Mouse (Mus musculus): ENCODE measurements at regions not wholly inside any gene's neighbourhood (a gene's known extent, or its start where the extent isn't known, plus 50 kb on each side); places are given as distances from the start of the nearest gene placed in this dataset.

GRCm38 (mm10) chr10:97409909-97410308 lies 69.5 kb upstream of the Dcn start:
- no peak for TF ChIP-seq CTCF (conservative IDR thresholded peaks at IDR 0.05; ENCODE audit: insufficient read depth, insufficient read length, low read depth, low read length)
- TF ChIP-seq POLR2A (IDR thresholded peaks at IDR 0.05; ENCODE audit: low read depth, low read length): no peak

All from kidney, adult 2 months (tissue).